Mouse (Mus musculus) thymus, postnatal 14 days (tissue): ENCODE data around the gene Rgs8.

Experiments used
- DNase-seq: peaks from one replicate; pipeline ENCODE4 v3.0.0; 2021

Rgs8 gene

DNA sequence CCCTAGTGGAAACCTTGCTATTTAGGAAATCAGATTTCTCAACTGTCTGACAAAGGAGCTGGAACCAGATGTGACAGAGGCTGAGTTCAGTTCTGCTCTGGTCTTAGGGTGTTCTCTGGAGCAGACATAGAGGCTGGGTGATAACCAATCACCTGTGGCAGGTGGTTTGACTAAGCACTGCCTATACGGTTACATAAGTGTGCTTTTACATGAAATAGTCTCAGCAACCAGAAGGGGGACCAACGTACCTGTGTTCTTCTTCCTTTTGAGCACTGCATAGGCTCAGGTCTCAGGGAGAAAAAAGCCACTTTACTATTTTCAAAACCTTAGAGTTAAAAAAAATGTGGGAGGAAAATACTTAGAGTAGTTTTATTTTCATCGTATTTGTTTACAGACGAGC is 22.8 kb downstream of the Rgs8 start:
- DNase-seq, result no peak

DNA sequence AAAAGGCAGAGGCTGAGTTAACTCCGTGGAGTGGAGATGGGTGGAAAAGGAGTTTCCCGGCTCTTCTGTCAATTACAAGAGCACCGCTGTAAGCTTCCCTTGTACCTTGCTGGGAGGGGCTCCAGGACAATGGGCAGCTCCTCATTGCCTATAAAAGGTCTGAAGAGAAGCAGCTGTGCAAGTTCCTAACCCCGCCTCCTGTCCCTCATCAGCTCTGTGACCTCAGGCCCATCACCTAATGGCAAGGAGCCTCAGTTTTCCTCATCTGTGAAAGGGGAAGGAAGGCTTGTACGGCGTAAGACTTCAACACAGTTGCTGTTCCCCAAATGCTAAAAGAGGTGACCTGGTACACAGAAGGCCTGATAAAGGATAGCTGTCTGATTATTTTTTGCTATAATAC is 24.8 kb downstream of the Rgs8 start:
- DNase-seq, result no peak

GRCm38 (mm10) chr1:153679147-153679546 is 26.3 kb downstream of the Rgs8 start:
- no peak for DNase-seq

GRCm38 (mm10) chr1:153679653-153680052 is 26.8 kb downstream of the Rgs8 start:
- DNase-seq, result no peak

GRCm38 (mm10) chr1:153680363-153680762 is 27.5 kb downstream of the Rgs8 start:
- DNase-seq, result peak; percentile 58

GRCm38 (mm10) chr1:153681036-153681435 is 28.2 kb downstream of the Rgs8 start:
- no peak for DNase-seq

- no peak for DNase-seq
These were observed 30.4 kb downstream of the Rgs8 start for GRCm38 (mm10) chr1:153683190-153683589.

DNA sequence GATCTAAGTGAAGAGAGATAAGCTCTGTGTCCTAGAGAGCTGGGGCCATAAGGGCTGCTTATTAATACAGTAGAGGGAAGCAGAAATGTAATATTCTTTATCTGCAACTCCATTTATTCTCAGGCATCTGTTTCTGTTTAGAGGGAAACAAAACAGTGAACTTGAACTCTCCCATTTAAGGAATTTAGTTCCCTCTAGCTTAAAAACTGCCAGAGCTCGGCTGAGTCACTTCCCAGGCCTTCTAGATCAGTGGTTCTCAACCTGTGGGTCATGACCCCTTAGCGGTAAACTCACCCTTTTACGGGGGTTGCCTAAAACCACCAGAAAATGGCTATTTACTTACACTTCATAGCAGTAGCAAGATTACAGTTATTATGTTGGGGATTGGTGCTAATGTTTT is 32.8 kb downstream of the Rgs8 start:
- DNase-seq, result no peak

DNA sequence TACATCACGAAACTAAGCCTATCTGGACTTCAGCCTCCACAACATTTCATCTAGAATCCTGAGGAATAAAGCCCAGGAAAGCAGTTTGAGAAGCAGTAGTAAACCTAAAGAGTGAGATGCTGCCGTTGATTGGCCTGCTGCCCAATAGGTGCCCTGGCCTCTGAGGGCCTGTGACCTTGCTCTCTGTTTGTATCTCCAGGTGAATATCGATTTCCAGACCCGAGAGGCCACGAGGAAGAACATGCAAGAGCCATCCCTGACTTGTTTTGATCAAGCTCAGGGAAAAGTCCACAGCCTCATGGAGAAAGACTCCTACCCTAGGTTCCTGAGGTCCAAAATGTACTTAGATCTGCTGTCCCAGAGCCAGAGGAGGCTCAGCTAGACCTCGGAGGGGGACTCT is 39.7 kb downstream of the Rgs8 start:
- DNase-seq, result no peak

DNA sequence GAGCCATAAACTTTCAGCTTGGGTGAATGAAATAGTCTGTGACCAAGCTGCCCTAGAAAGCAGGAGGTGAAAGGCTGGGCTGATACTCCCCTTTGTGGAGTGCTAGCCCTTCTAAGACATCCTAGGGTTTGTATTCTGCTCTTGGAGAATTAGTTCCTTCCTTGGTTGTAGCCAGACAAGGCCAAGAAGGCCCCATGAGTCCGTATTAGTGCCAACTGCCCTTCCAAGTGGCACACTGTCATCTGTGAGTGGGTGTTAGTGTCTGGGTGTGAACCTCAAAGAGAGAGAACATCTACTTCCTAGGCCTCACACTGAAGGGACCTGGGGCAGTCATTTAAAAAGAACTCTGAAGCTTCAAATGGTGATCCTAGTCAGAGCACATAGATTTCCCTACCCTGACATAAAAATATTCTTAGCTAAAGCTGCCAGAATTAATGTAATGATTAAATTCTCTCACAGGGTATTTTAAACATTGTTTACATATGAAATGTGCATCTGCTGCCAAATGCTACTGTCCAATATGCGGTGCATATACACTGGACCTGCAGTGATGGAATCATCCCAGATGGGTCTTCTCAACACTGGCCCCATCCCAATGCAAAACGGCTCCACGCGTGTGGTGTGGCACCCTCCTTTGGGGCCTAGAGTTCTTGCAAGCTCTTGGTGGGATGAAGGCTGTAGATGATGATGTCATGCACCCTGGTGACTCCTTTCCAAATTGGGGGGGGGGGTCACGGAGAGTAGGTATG is 41.7 kb downstream of the Rgs8 start:
- no peak for DNase-seq

GRCm38 (mm10) chr1:153695398-153695797 is 42.6 kb downstream of the Rgs8 start:
- DNase-seq, result no peak

GRCm38 (mm10) chr1:153696093-153696492 is 43.3 kb downstream of the Rgs8 start:
- DNase-seq, result peak; percentile 54

DNA sequence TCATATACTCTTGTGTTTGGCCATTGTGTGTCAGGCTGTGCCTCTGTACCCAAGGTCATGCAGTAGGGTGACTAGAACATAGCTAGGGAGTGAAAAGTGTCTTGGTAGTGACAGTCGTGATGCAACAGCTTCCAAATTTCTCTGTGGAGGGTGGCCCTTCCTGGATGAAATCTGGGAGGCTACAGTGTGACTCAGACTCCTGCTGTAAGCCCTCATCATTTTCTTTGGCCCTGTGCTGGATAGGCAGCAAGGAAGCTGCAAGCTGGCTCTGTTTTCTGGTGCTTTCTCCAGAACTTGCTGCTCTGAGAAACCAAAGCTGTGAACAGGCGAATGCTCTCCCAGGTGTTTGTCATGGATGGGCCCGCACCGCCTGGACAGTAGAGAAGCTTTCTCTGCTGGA is 43.7 kb downstream of the Rgs8 start:
- no peak for DNase-seq

- DNase-seq, result no peak
These were observed 44.9 kb downstream of the Rgs8 start for GRCm38 (mm10) chr1:153697581-153698251.

GRCm38 (mm10) chr1:153698311-153699084 is 45.7 kb downstream of the Rgs8 start:
- DNase-seq, result no peak

DNA sequence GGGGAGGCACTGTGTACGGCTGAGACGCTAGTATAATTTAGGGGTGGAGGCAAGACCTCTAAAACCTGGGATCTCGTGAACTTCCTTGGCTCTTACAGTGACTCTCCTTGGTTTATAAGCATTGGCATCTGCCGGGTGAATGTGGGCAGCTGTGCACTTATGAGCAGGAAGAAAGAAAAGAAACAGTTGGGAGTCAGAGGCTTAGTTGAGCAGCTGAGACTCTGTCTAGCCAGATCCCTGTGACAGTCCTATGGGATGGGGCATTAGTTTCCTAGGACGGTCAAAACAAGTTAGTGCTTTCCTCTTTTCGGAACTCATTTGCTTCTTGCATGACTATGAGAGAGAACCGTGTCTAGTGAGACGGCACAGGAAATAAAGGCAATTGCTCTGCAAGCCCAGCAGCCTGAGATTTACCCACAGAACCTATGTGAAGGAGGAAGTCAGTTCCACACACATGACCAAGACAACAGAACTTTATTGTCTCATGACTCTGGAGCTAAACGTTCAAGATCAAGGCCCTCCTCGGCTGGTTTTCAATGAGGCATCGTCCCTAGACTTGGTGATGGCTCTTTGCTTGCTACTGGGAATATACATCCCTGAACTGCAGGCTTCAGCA is 47.7 kb downstream of the Rgs8 start:
- DNase-seq, result peak; percentile 54

GRCm38 (mm10) chr1:153701461-153701860 is 48.6 kb downstream of the Rgs8 start:
- no peak for DNase-seq

- no peak for DNase-seq
These were observed 49.5 kb downstream of the Rgs8 start for GRCm38 (mm10) chr1:153702166-153702852.

GRCm38 (mm10) chr1:153702853-153703410 is 50.1 kb downstream of the Rgs8 start:
- DNase-seq, result no peak

- DNase-seq, result peak; percentile 43
These were observed 50.7 kb downstream of the Rgs8 start for GRCm38 (mm10) chr1:153703445-153703991.

DNA sequence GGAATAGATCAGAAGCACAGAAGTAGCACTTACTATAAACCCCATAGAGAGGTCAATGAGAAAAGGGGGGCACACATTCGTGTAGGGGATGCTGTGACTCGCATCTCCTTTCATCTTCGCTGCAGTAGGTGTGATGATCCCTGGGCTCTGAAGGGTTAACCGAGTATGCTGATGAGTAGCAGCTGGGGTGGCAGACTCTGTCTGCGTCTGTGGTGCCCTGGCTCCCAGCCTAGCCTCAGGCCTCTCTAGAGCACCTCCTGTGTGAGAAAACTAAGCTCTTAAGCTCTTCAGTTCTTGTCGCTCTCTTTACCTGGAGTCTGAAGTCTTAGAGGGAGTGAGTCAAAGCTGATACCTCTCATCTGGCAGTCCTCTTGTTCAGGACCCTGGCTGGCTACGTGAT is 51.3 kb downstream of the Rgs8 start:
- peak; percentile 34 for DNase-seq

- no peak for DNase-seq
These were observed 52.2 kb downstream of the Rgs8 start for GRCm38 (mm10) chr1:153704996-153705395.
